ENCODE assay signal across 28 mouse cellular contexts in genomic region chr6:140586714-140587259, GRCm38 (mm10). TPM values are rescaled to one million over a fixed set of nuclear protein-coding genes. Genes with fewer than 3 reads are reported as not detected.
DNase-seq lines count a peak whose midpoint lies in the region; ATAC-seq lines count a peak whose summit lies in the region.
"Had no signal": no experiment of that assay in that cellular context is flagged by ENCODE, and none has a peak within 500 bp of the region (broad histone marks: within the 10 kb centered on the region; RNA-seq: fewer than 3 reads in every experiment).

No protein-coding gene starts in this region.

- H3K4me3 ChIP-seq in limb, embryonic 12.5 days (replicated peaks), result no peak overlapping the region
- no peak overlapping the region for H3K4me3 ChIP-seq in limb, embryonic 10.5 days
- H3K4me3 ChIP-seq: forebrain, embryonic 15.5 days; heart, embryonic 10.5 days; heart, embryonic 15.5 days had no signal

- H3K9ac ChIP-seq in limb, embryonic 12.5 days (replicated peaks), result no peak overlapping the region
- H3K9ac ChIP-seq: forebrain, embryonic 15.5 days; heart, embryonic 15.5 days; liver, embryonic 14.5 days had no signal

- H3K9me3 ChIP-seq in limb, embryonic 12.5 days, result no peaks in the 10 kb centered on the region
- H3K9me3 ChIP-seq in limb, embryonic 10.5 days (replicated peaks), result no peaks in the 10 kb centered on the region
- H3K9me3 ChIP-seq: forebrain, embryonic 15.5 days; heart, embryonic 10.5 days; heart, embryonic 15.5 days had no signal

- H3K36me3 ChIP-seq in limb, embryonic 12.5 days, result peaks cover 83% of the 10 kb centered on the region
- H3K36me3 ChIP-seq in limb, embryonic 10.5 days, result peaks cover 86% of the 10 kb centered on the region

- 84% methylated on average over 8 of the region's 8 CpGs for WGBS in limb, embryonic 12.5 days
- WGBS in limb, embryonic 10.5 days, result 82% methylated on average over 8 of the region's 8 CpGs

- H3K4me2 ChIP-seq in limb, embryonic 12.5 days, result no peak overlapping the region
- H3K4me2 ChIP-seq: forebrain, embryonic 15.5 days; heart, embryonic 15.5 days had no signal

- no peaks in the 10 kb centered on the region for H3K27me3 ChIP-seq in limb, embryonic 12.5 days
- no peaks in the 10 kb centered on the region for H3K27me3 ChIP-seq in limb, embryonic 10.5 days (ENCODE audit: low read depth, poor library complexity, severe bottlenecking)
- H3K27me3 ChIP-seq: forebrain, embryonic 15.5 days; heart, embryonic 15.5 days; Patski had no signal

- H3K27ac ChIP-seq in limb, embryonic 12.5 days, result no peak overlapping the region
- no peak overlapping the region for H3K27ac ChIP-seq in limb, embryonic 10.5 days
- H3K27ac ChIP-seq: forebrain, embryonic 15.5 days; heart, embryonic 10.5 days; heart, embryonic 15.5 days; liver, embryonic 14.5 days; macrophage had no signal

- ATAC-seq in frontal cortex, adult (ENCODE audit: low TSS enrichment), result peak; percentile 41; the same call in 1 of the 2 replicates
- peak; percentile 44; the same call in 1 of the 2 replicates for ATAC-seq in limb, embryonic 12.5 days (ENCODE audit: insufficient number of reproducible peaks, insufficient read depth, low FRiP score, low TSS enrichment, low read depth)
- 0 out of 2 replicates have a peak, but pooled peaks have one; percentile 5 for ATAC-seq in megakaryocyte, adult 5-6 weeks (ENCODE audit: poor library complexity, severe bottlenecking)
- ATAC-seq: forebrain, embryonic 15.5 days; intestine, embryonic 16.5 days; Patski had no signal

- H3K4me1 ChIP-seq in limb, embryonic 12.5 days (replicated peaks), result no peaks in the 10 kb centered on the region
- H3K4me1 ChIP-seq in limb, embryonic 10.5 days, result no peaks in the 10 kb centered on the region
- H3K4me1 ChIP-seq: forebrain, embryonic 15.5 days; heart, embryonic 10.5 days; heart, embryonic 15.5 days had no signal

- DNase-seq in frontal cortex, postnatal 25 days (ENCODE audit: low spot score in 2 of 2), result no peak
- DNase-seq in limb, embryonic 10.5 days (ENCODE audit: low spot score), result no peak
- DNase-seq in cerebellum, postnatal 25 days, result no peak
- DNase-seq in adrenal gland, adult 8-10 months, result no peak
- DNase-seq: adrenal gland, postnatal 25 days; cerebellum, adult 11-12 months; cerebellum, adult 9-11 months; gastrocnemius, postnatal 25 days; heart, adult 11 months; kidney, postnatal 10 days; layer of hippocampus, postnatal 36 days; left cerebral cortex, postnatal 4 days; liver; lung, adult 2 months; lung, postnatal 10 days; right cerebral cortex, postnatal 14 days; thymus, adult 2 months; thymus, postnatal 36 days had no signal

RNA-seq across cellular contexts. Expression of gene Aebp2, which starts 35.7 kb away (rescaled TPM):
- 16.4 and 18.0 TPM in 2 replicates for polyA plus RNA-seq in limb, embryonic 12.5 days (2016; fragmentation: Nextera tagmentation; extraction: Ambion mirVana)
- polyA plus RNA-seq in limb, embryonic 10.5 days (2016; fragmentation: Nextera tagmentation; extraction: Ambion mirVana), result 9.1 and 9.2 TPM in 2 replicates
- 31.5 and 34.2 TPM in 2 replicates for total RNA-seq in megakaryocyte, adult 5-6 weeks (2015)
- 40.5 and 49.7 TPM in 2 replicates for total RNA-seq in megakaryocyte, adult 5-6 weeks (2017)
- 10 to 100 TPM; 38.0 to 55.7 (median 50.2) TPM for total RNA-seq in adrenal gland, adult 8-10 months (2022)
